Mouse (Mus musculus) leukemia stem cell, adult 10-12 weeks (primary cell): ENCODE data around the gene Tceal5. TPM values are rescaled to one million over a fixed set of nuclear protein-coding genes. Genes with fewer than 3 reads are reported as not detected.

Experiments
- polyA plus RNA-seq: library from polyadenylated mRNA; stranded (reverse); fragments of >175 nt; gene quantifications from 2 replicates; pipeline ENCODE4 v1.2.3, GENCODE M21; 2012; ENCODE audit warnings: low replicate concordance

Gene Tceal5
- 0.29 TPM in 1 of 2 replicates, not detected in the other for polyA plus RNA-seq

GRCm38 (mm10) chrX:136203664-136204066 is at the start of gene Tceal5:
Gene Tceal5 (minus strand): TSS chrX:136203876.

GRCm38 (mm10) chrX:136244574-136245229 is 41.0 kb upstream of the Tceal5 start, which contains the start of gene Tceal9:
Gene Tceal9 (plus strand): TSS chrX:136245079.

GRCm38 (mm10) chrX:136214729-136215677 is 11.3 kb upstream of the Tceal5 start, which contains the start of the genes Tceal7 and Bex1:
Gene Tceal7 (plus strand): TSS chrX:136214779.
Gene Bex1 (minus strand): TSS chrX:136215513.

GRCm38 (mm10) chrX:136172118-136172551 is 31.5 kb downstream of the Tceal5 start, which contains the start of gene Tceal8:
Gene Tceal8 (minus strand): TSS chrX:136172342.

Other genes with a start within 250 kb of the Tceal5 start
- gene Arxes2, start 210.1 kb downstream of the Tceal5 start, polyA plus RNA-seq, result 1.5 and 2.1 TPM in 2 replicates
- 0.44 and 0.49 TPM in 2 replicates for gene Arxes1, start 170.5 kb downstream of the Tceal5 start, polyA plus RNA-seq
- not detected in 2 replicates for gene Bex2, start 135.6 kb downstream of the Tceal5 start, polyA plus RNA-seq
- not detected in 2 replicates for gene Nxf3, start 118.6 kb downstream of the Tceal5 start, polyA plus RNA-seq
- gene Bex4, start 64.9 kb downstream of the Tceal5 start, polyA plus RNA-seq, result 21.6 and 44.9 TPM in 2 replicates
- gene Tceal8, start 31.5 kb downstream of the Tceal5 start, polyA plus RNA-seq, result 1.7 and 8.4 TPM in 2 replicates
- gene Tceal7, start 10.9 kb upstream of the Tceal5 start, polyA plus RNA-seq, result not detected in 2 replicates
- gene Bex1, start 11.6 kb upstream of the Tceal5 start, polyA plus RNA-seq, result 1.2 TPM in 1 of 2 replicates, not detected in the other
- gene Tceal9, start 41.2 kb upstream of the Tceal5 start, polyA plus RNA-seq, result 30.1 and 38.4 TPM in 2 replicates
- gene Bex3, start 66.4 kb upstream of the Tceal5 start, polyA plus RNA-seq, result 109 and 322 TPM in 2 replicates